In genomic region chr10:80433513-80434232, GRCm38 (mm10) we compare ENCODE assay signal across 7 mouse cellular contexts. TPM values are rescaled to one million over a fixed set of nuclear protein-coding genes. Genes with fewer than 3 reads are reported as not detected.
DNase-seq lines count a peak whose midpoint lies in the region; ATAC-seq lines count a peak whose summit lies in the region.

Gene Tcf3, minus strand, starts transcription at chr10:80433647.

- peak within 1 kb of the TSS; percentile 98 for H3K9ac ChIP-seq in intestine, embryonic 15.5 days

- no peaks in the 10 kb centered on the region for H3K27me3 ChIP-seq in intestine, embryonic 15.5 days (replicated peaks)
- peaks cover 18% of the 10 kb centered on the region for H3K27me3 ChIP-seq in midbrain, embryonic 10.5 days (ENCODE audit: low read depth, poor library complexity, severe bottlenecking)

- WGBS in intestine, embryonic 15.5 days, result under 1% methylated on average over 60 of the region's 61 CpGs
- under 1% methylated on average over 60 of the region's 61 CpGs for WGBS in midbrain, embryonic 10.5 days

- peaks cover 26% of the 10 kb centered on the region for H3K4me1 ChIP-seq in intestine, embryonic 15.5 days (replicated peaks)
- peaks cover 41% of the 10 kb centered on the region for H3K4me1 ChIP-seq in midbrain, embryonic 10.5 days

- H3K36me3 ChIP-seq in intestine, embryonic 15.5 days, result peaks cover 17% of the 10 kb centered on the region
- peaks cover 30% of the 10 kb centered on the region for H3K36me3 ChIP-seq in midbrain, embryonic 10.5 days

- H3K9me3 ChIP-seq in intestine, embryonic 15.5 days, result no peaks in the 10 kb centered on the region
- H3K9me3 ChIP-seq in midbrain, embryonic 10.5 days (replicated peaks), result no peaks in the 10 kb centered on the region

- peak; percentile 97 for DNase-seq in adrenal gland, adult 2 months
- peak; percentile 94 for DNase-seq in embryo, embryonic 11.5 days (ENCODE audit: low read depth, low spot score)
- peak; percentile 84 to 93 for DNase-seq in gastrocnemius, postnatal 36 days
- DNase-seq in left cerebral cortex, postnatal 25 days (ENCODE audit: low spot score in 2 of 2), result peak; percentile 96 to 99
- peak; percentile 95 for DNase-seq in midbrain, embryonic 10.5 days (ENCODE audit: low spot score)
- DNase-seq in right cerebral cortex, postnatal 4 days, result peak; percentile 95

- peak within 1 kb of the TSS; percentile 98 for H3K4me3 ChIP-seq in intestine, embryonic 15.5 days (replicated peaks)
- peak within 1 kb of the TSS; percentile 96 for H3K4me3 ChIP-seq in midbrain, embryonic 10.5 days

- peak within 1 kb of the TSS; percentile 81 for H3K4me2 ChIP-seq in intestine, embryonic 15.5 days (replicated peaks)

- intact Hi-C loops in gastrocnemius, postnatal 36 days (cut with DNase I), result loop anchor here (10.0 kb wide), 1 partner anchor 271 kb away; the partner anchor contains the start of genes Izumo4 and Mob3a
- intact Hi-C loops in left cerebral cortex, postnatal 25 days (cut with DNase I), result no loop called here

- peak; percentile 95 for ATAC-seq in intestine, embryonic 15.5 days

- H3K27ac ChIP-seq in intestine, embryonic 15.5 days, result peak within 1 kb of the TSS; percentile 89
- H3K27ac ChIP-seq in midbrain, embryonic 10.5 days (replicated peaks), result peak within 1 kb of the TSS; percentile 100

RNA-seq across cellular contexts. Expression of gene Tcf3, which starts in this region (rescaled TPM):
- total RNA-seq in adrenal gland, adult 2 months (2021), result 10 to 100 TPM; 46.6 to 55.4 TPM
- 148 and 152 TPM in 2 replicates for polyA plus RNA-seq in adrenal gland, adult 2 months (2012; rRNA removed)
- total RNA-seq in gastrocnemius, postnatal 36 days (2021), result 10 to 100 TPM; 11.0 to 12.0 TPM
- polyA plus RNA-seq in intestine, embryonic 15.5 days (2015; fragmentation: Nextera tagmentation; extraction: Ambion mirVana), result 91.7 and 94.2 TPM in 2 replicates
- 10 to 100 TPM; 22.6 to 25.8 TPM for total RNA-seq in left cerebral cortex, postnatal 25 days (2021)
- polyA plus RNA-seq in midbrain, embryonic 10.5 days (2016; fragmentation: Nextera tagmentation; extraction: Ambion mirVana), result 190 and 191 TPM in 2 replicates

Comparison
In these comparisons a context has a peak if more than half of its experiments do, and no peak if none do; other contexts are left out.
1. Peak in every context shown above with its lines: DNase-seq, ATAC-seq, H3K4me3 ChIP-seq and H3K27ac ChIP-seq.